Mouse (Mus musculus): ENCODE measurements around the gene Ampd2. TPM values are rescaled to one million over a fixed set of nuclear protein-coding genes. Genes with fewer than 3 reads are reported as not detected.

Ampd2 gene
- 10 to 100 TPM; 69.8 to 76.2 TPM for total RNA-seq (2021)

DNA sequence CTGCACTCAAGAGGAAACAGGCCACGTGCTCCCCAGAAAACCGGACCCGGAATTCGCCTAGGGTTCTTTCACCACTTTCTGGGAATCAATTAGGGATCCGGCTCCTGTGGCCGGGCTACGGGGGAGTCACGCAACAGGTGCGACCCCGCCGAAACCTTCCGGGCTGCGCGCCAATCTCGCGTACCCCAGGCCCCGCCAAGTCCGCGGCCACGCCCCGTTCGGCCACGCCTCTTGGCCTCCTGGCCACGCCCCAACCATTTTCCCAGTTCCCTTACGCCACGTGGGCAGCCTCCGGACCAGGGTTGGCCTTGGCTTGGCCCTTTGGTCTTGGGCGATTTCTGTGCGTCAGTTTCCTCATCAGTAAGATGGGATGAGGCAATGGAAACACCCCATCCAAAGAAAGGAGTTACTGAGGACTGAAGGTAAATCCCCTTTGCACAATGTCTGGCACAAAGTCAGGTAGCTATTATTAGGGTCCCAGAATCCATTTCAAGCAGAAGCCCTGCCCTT, at the start of gene Ampd2:
Gene Ampd2 (minus strand): TSS at position 182 of the 510 bp plus-strand sequence.
- peak in 1 of 2 experiments; percentile 42 for DNase-seq (ENCODE audit: extremely low spot score in 1 of 2, low spot score in 1 of 2)

DNA sequence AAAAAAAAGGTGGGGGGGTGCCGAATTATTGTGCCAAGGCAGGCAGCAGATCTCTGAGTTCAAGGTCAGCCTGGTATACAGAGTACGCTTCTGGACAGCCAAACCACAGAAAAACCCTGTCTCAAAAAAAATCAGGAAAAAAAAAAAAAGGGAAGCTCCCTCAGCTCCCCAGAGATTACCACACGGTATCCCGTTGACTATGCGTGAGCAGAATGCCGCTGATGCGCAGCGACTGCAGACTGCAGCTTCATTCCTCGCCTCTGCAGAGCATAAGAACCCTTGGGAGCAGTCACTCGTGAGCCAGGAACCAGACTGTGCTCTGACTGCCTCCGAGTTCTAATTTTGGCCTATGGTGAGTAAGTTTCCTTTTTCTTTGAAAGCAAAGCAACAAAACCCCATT, 48.2 kb upstream of the Ampd2 start:
- no peak for DNase-seq (ENCODE audit: extremely low spot score in 1 of 2, low spot score in 1 of 2)

DNA sequence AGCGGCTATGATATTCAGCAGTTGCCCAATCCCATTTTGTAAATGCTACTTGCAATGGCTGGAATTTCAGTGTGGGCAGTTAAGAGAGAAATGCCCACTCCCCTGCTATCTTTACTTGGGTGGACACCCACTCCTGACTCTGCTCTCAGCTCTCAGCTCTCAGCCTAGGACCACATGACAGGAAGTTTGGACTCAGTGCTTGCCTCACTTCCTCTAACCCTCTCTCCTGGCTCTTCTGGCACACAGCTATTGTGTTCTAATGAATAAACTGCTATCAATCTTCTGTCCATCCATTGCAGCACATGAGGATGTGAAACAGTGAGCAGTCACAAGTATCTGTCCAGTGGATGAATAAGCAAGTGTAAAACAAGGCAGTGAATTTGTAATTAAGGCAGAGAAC, 46.0 kb upstream of the Ampd2 start:
- no peak for DNase-seq (ENCODE audit: extremely low spot score in 1 of 2, low spot score in 1 of 2)

DNA sequence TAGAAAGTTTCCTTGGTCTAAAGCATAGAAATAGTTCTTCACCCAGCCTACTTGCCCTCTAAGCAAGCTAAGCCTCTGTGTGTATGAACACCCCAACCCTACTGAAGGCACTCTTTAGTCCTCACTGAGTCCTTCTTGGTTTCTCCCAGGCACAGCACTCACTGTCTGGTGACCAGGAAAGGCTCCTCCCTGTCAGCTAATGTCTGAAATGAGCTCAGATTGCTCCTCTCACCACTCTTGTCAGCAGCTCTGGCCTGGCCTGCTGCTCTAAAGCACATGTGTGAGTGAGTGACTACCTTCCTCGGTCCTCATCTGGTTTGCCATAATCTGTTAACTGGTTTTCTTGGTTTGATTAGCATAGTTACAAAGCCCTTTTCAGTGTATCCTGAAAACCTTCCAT, 45.4 kb upstream of the Ampd2 start:
- no peak for DNase-seq (ENCODE audit: extremely low spot score in 1 of 2, low spot score in 1 of 2)

DNA sequence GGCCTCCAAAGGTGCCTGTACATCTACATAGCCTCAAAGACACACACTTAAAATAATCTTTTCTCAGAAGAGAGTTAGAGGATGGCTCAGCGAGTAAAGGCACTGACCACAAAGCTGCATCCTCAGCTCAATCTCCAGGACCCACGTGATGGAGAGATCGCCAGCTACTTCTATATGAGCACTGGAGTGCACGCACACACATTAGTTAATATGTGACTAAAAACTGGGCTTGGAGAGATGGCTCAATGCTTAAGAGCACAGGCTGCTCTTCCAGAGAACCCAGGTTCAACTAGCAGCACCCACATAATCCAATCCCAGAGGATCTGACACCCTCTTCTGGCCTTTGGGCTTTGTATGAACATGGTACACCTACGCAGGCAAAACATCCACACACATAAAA, 44.8 kb upstream of the Ampd2 start:
- DNase-seq (ENCODE audit: extremely low spot score in 1 of 2, low spot score in 1 of 2) = no peak

DNA sequence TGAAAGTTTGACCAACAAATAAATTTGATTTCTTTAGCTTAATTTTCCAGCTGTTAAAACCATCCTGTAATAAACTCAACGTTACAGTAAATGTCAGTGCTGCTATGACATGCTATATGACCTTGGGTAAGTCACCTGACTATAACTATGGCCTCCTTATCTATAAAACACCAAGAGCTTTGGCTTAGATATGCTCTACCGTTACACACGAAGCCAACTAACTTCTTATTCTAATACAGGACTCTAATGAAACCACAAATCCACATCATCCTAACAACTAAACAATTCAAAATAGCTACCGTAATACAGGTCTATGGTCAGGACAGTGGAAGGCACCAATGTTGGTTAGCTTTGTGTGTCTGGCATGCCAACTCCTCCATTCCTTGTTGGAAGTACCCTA, 43.4 kb upstream of the Ampd2 start:
- no peak for DNase-seq (ENCODE audit: extremely low spot score in 1 of 2, low spot score in 1 of 2)

DNA sequence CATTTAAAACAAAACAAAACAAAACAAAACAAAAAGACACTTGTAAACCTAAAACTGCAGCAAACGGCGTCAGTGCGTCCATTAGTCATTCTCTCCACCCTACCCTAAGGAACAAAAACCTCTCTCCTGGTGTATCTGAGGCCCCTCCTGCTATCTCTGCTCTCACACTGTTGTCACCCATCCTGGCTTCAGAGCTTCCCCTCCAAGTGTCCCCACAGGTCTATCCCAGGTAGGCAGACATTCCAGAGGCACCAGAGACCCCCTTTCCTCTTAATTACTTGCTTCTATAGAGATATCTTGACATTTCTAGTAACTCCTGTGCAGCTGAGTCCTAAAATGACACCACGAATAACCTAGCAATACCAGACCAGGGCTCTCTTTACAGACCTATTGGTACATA, 42.9 kb upstream of the Ampd2 start:
- no peak for DNase-seq (ENCODE audit: extremely low spot score in 1 of 2, low spot score in 1 of 2)

DNA sequence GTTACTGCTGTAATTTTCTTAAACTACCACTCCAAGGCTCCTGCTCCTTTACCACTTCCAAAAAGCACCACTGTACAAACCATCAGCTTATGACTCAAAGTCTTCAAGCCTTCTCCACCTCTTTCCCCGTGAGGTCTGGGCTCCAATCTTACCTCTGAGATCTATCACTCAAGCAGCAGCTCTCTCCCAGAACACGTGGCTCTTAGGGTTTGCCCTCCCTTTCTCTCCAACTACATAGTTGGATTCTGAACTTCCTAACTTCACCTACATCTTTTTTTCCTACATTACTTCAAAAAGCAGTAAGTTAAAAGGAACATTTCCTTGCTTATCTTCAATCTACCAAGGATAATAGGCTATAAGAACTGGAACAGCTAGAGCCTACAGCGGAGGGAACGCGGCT, 42.1 kb upstream of the Ampd2 start:
- no peak for DNase-seq (ENCODE audit: extremely low spot score in 1 of 2, low spot score in 1 of 2)

DNA sequence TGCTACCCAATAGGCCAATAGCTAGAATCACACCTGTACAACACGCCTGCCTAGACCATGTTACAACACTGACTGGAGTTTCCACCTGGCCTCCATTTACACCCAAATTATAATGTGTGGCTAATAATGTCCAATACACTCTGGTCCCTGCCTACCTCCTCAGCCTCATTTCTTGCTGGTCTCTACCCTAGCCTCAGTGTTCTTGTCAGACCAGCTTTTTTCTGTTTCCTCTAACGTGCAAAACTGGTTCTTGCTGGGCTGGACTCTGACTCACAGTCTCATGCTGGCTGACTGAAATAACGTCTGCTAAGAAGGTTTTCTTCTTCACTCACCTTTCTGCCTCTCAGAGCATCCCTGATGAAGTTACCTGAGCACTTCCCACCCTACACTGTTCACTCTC, 39.9 kb upstream of the Ampd2 start:
- DNase-seq (ENCODE audit: extremely low spot score in 1 of 2, low spot score in 1 of 2) = no peak

DNA sequence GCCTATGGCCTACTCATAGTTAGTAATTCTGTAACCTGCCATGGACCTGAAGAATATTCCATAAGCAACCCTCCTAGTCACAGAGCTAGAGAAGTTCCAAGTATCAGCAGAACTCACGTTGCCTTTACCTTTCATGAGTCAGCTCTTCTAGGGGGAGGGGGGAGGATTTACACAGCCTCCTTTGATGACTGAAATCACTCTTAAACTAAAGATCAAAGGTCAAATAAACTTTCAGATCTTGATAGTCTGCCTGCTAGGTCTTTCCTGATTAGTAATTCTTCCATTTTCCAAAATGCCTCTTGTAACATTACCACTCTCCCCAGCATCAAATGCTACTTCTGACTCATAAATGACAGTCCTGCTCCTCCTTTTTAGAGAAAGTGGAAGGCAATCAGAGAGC, 37.7 kb upstream of the Ampd2 start:
- no peak for DNase-seq (ENCODE audit: extremely low spot score in 1 of 2, low spot score in 1 of 2)

DNA sequence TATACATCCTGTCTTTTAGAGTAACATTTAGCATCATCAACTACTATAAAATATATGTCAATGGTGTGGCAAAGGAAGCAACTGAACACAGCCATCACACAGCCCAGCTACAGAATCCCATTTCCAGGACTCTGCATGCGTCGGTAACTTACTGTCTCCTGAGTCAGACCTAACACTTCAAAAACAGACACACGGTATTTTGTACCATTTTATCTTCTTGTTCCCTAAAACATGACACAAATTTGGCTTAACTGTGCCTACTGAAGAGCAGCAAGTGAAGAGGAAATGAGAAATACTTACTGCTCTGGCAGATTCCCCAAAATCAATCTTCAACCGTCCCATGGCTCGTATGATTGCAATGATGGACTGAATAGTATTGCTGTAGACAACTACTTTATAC, 36.8 kb upstream of the Ampd2 start:
- DNase-seq (ENCODE audit: extremely low spot score in 1 of 2, low spot score in 1 of 2) = no peak

DNA sequence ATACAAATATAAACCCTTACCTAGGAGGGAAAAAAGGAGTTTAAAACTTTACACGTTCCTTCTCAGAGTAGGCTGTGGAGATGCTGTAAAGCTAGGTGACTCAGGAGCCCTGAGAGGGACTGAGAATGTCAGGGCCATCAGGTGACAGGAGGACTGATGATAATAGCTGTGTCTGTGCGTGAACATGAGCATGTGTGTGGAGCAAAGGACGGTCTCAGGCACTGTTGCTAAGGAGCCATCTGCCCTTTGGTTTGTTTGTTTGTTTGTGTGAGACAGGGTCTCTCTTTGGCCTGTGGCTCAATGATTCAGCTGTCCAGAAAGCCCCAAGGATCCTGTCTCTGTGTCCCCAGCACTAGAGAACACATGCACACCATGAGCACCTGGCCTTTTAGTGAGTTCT, 34.6 kb upstream of the Ampd2 start:
- no peak for DNase-seq (ENCODE audit: extremely low spot score in 1 of 2, low spot score in 1 of 2)

DNA sequence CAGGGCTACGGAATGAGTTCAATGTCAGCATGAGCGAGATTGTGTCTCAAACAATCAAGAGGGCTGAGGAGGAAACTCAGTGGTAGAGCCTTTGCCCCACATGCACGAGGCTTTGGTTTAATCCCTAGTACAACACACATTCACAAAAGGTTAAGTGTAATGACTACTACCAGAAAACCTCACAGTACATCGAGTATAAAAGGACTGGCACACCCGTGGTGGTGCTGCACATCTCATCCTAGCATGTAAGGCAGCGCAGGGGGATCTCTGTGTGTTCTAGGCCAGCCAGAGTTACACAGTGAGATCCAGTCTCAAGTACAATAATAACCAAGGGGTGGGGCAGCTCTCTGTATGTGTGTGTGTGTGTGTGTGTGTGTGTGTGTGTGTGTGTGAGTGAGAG, 31.0 kb upstream of the Ampd2 start:
- DNase-seq (ENCODE audit: extremely low spot score in 1 of 2, low spot score in 1 of 2) = no peak

DNA sequence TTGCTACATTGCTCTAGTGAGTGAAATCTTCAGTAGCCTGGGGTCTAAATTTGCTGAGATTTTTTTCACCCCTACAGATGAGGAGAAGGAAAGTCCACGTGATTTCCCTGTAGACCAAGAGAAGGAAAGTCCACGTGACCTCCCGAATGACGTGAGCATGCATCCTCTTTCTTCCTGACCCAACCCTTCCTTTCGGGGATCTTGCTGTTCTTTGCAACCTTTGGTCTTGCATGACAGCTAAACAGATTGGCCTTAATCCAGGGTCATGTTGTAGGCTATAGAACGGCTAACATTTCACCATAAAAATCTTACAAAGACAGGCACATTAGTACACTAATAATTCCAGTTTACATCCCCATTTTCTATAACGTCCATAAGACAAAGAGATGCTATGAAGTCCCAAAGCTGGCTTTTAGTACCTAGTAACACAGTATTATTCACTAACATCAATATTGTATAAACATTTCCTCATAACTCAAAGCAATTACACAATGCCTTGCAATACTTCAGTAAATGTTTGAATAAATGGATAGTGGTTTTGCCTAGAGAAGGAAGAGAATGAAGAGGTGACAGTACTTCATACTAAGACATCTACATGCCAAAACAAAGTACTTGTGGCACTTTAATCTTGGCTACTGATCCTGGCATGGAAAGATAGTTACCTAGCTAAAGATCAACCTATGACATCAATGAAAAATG, 27.3 kb upstream of the Ampd2 start:
- no peak for DNase-seq (ENCODE audit: extremely low spot score in 1 of 2, low spot score in 1 of 2)

DNA sequence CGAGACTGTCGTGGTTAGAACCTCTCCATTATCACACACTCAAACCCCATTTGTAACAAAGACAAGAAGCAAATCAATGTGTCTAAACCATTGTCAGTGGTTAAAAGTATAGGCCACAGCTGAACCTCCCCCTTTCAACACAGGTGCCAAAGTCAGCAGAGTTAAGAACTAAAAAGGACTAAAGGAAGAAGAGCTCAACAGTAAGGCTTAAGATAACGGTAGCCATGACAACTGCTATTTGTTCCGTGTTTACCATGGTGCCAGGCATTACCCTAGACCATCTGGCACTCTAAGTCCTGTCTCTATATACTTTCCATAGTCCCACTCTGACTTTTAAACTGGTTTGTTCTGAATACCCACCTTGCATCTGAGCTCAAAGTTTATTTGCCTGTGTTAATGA, 26.2 kb upstream of the Ampd2 start:
- no peak for DNase-seq (ENCODE audit: extremely low spot score in 1 of 2, low spot score in 1 of 2)

DNA sequence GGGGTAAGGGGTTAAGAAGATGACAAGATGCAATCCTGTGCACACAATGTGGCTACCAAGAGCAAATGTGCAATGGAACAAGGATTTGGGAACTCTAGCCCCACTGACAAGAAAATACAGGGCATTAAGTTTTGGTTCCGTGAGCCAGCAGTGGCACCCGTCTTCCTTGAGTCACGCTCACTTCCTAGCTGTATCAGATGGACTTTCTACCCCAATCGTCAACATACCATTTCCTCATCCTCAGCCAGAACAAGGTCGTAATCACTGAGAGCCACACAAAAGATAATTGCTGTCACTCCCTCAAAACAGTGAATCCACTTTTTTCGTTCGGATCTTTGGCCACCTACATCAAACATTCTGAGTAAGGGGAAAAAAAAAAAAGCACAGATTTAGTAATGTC, 25.8 kb upstream of the Ampd2 start:
- no peak for DNase-seq (ENCODE audit: extremely low spot score in 1 of 2, low spot score in 1 of 2)

DNA sequence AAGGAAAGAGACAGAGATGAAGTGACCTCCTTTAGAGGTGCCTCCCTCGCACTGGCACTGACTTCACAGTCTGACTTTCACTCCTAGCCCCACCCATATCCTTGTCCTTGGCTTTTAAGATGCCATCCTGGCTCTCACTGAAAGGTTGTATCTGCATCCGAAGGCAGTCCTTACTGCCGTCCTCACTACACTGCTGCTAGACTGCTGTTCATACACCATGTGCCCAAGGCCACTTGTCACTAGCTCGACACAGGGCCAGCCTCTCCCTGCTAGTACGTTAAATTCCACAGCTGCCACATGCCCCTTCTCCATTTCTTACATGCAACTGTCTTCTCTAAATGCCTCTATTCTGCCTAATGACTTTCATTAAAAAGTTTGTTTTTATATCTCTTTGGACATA, 24.9 kb upstream of the Ampd2 start:
- DNase-seq (ENCODE audit: extremely low spot score in 1 of 2, low spot score in 1 of 2) = no peak

DNA sequence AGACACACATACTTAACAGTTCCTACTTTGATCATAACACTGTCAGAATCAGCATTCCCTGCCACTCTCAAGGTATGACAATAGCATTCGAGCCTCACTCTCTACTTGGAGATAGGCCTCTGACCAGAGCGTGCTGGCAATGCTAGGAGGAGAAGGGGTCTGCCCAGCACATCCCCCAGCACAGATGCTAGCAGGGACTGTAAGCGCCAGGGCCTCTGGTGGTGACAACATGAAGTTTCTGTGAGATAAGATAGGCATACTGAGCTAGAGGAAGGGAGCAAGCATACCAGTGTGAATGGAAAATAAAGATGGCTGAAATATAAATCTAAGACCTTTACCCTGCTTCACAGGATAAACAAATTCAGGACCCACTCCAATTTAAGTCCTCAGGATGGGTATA, 18.8 kb upstream of the Ampd2 start:
- DNase-seq (ENCODE audit: extremely low spot score in 1 of 2, low spot score in 1 of 2) = no peak

DNA sequence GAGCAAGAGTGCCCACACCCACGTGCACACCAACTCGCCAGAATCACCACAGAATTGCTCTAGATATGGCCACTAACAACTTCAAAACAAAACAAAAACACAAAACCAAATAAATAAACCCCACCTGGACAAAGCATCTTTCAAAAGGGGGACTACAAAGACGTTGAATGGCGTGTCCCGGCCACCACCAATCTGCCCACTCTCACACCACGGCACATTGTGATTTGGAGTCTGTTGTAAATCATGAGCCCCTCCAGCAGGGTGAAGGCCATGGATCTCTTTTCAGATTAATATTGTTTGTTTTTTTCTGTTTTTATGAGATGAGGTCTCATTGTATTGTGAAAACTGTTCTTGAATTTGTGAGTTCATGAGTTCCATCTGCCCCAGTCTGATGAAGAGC, 15.6 kb upstream of the Ampd2 start:
- no peak for DNase-seq (ENCODE audit: extremely low spot score in 1 of 2, low spot score in 1 of 2)

DNA sequence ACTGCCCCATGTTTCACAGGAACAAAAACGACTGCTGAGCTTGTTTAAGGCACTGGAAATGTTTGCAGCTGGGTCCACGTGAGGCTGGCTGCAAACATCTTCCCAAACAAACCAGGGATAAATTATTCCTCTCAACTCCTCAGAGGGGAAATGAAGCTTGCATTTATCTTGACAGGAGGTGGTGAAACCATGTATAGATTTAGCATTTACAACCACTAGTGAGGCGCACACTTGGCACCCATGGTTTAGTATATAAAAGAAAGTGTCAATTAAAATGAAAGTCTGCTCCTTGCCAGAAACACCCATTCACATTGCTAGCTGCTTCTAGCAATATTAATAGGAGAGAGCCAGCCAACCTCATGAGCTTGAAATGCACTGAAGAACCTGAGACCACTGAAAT, 15.1 kb upstream of the Ampd2 start:
- DNase-seq (ENCODE audit: extremely low spot score in 1 of 2, low spot score in 1 of 2) = no peak

DNA sequence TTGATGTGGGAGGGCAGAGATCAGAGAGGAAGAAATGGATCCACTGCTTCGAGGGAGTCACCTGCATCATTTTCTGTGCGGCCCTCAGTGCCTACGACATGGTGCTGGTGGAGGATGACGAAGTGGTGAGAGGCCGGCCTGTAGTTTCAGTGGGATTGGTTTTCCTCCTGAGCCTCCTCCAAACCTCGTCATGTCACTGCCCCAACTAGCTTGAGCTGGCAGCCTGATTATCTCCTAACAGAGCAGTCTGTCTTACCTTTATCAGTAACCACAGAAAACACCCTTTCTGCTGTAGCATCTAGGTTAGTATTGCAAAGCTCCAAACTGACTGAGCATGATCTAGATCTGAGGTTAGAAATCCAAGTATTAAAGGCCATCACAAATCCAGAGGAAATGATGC, 11.9 kb upstream of the Ampd2 start:
- DNase-seq (ENCODE audit: extremely low spot score in 1 of 2, low spot score in 1 of 2) = no peak

DNA sequence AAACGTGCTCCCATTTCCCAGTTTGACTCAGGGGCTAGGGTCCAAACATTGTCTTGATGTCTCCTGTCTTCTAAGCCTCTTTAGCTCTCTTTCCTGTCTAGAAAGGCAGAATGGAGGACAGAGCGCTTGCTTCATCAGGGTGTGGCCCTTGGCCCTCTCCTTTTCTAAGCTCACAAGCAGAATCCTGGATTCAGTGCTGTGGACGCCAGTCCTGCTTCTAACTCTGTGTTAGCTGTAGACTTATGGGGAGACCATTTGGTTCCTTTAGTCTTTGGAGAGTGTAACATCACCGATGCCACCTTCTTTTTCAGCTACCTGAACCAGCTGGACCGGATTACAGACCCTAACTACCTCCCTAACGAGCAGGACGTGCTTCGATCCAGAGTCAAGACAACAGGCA, 11.2 kb upstream of the Ampd2 start:
- DNase-seq (ENCODE audit: extremely low spot score in 1 of 2, low spot score in 1 of 2) = no peak

DNA sequence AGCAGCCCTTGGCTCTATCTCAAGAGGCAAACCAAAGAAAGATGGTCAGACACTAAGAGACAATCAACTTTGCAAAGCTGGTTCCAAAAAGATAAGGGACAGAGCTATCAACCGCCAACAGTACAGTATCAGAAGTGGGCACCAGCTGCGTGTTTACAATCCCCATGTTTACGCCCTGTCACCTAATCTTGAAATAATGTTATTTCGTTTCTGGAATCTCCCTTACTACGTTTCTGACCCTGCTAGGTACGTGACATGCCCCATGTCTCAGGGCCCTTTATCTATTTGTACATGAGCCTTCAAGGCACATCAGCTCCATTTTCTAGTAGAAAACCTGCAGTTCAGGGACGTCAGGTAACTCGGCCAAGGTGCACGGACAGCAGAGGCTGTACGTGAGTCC, 10.3 kb upstream of the Ampd2 start:
- no peak for DNase-seq (ENCODE audit: extremely low spot score in 1 of 2, low spot score in 1 of 2)
